Mouse (Mus musculus) heart, embryonic 14.5 days (tissue): Measurements from ENCODE around the gene Rxra. TPM values are rescaled to one million over a fixed set of nuclear protein-coding genes. Genes with fewer than 3 reads are reported as not detected.

Source experiments
- ATAC-seq: fragments of 200-750 bp; cut with Nextera tagmentation; 2 replicates; pipeline ENCODE4 v1.8.0; 2017; ENCODE audit warnings: low read depth, moderate TSS enrichment; ENCODE audit not compliant: insufficient number of reproducible peaks, insufficient read depth, low FRiP score
- H3K27ac ChIP-seq, 2 experiments: fragments of 200-500 bp in 1 of 2; fragments of 300-500 bp in 1 of 2; sonication (generic) in 1 of 2; replicated peaks in 1 of 2; 2 replicates each; pipeline ENCODE4 v1.5.1; 2012 to 2014; ENCODE audit warnings: low read depth in 2 of 2, low read length in 2 of 2, control low read depth in 1 of 2, mild to moderate bottlenecking in 1 of 2, mixed read lengths in 1 of 2; ENCODE audit not compliant: control insufficient read depth in 1 of 2, insufficient read depth in 1 of 2
- H3K27me3 ChIP-seq: fragments of 300-500 bp; sonication (generic); 2 replicates; pipeline ENCODE4 v1.6.1; 2014; ENCODE audit warnings: mild to moderate bottlenecking, low read length, control low read depth; ENCODE audit not compliant: control insufficient read depth, insufficient read depth
- H3K36me3 ChIP-seq: fragments of 300-500 bp; sonication (generic); 2 replicates; pipeline ENCODE4 v1.6.1; 2014; ENCODE audit warnings: mild to moderate bottlenecking, control low read depth, low read length, mixed read lengths; ENCODE audit not compliant: control insufficient read depth, insufficient read depth
- H3K4me1 ChIP-seq, 2 experiments: fragments of 200-500 bp in 1 of 2; fragments of 300-500 bp in 1 of 2; sonication (generic) in 1 of 2; 2 replicates each; pipeline ENCODE4 v1.6.1; 2012 to 2014; ENCODE audit warnings: low read length in 2 of 2, control low read depth in 1 of 2, mixed read lengths in 1 of 2; ENCODE audit not compliant: control insufficient read depth in 2 of 2, insufficient read depth in 2 of 2
- H3K4me2 ChIP-seq: fragments of 300-500 bp; sonication (generic); 2 replicates; pipeline ENCODE4 v1.6.1; 2014; ENCODE audit warnings: mild to moderate bottlenecking, low read length
- H3K4me3 ChIP-seq, 2 experiments: fragments of 200-500 bp in 1 of 2; fragments of 300-500 bp in 1 of 2; sonication (generic) in 1 of 2; 2 replicates each; pipeline ENCODE4 v1.5.1; 2012 to 2014; ENCODE audit warnings: low read length in 2 of 2, mild to moderate bottlenecking in 2 of 2, control low read depth in 1 of 2, low read depth in 1 of 2, moderate library complexity in 1 of 2; ENCODE audit not compliant: control insufficient read depth in 1 of 2, insufficient read depth in 1 of 2
- H3K9ac ChIP-seq: fragments of 300-500 bp; sonication (generic); 2 replicates; pipeline ENCODE4 v1.6.1; 2014; ENCODE audit warnings: mild to moderate bottlenecking, low read length
- H3K9me3 ChIP-seq: fragments of 300-500 bp; sonication (generic); 2 replicates; pipeline ENCODE4 v1.6.1; 2016; ENCODE audit warnings: low read length, control low read depth; ENCODE audit not compliant: control insufficient read depth
- WGBS: fragments of 180-500 bp; shearing (Covaris S2); extraction: QIAGEN DNeasy Blood & Tissue Kit; methylation state at CpG from one replicate; pipeline ENCODE4 v1.1.7; 2014; 5-methylcytosine and 5-hydroxymethylcytosine counted together
- polyA plus RNA-seq: library from polyadenylated mRNA; unstranded; fragments of >200 nt; fragmentation: Nextera tagmentation; extraction: Ambion mirVana; gene quantifications from 2 replicates; pipeline ENCODE4 v1.2.1, GENCODE M21; 2014

The Rxra gene
- polyA plus RNA-seq, 1 experiment from 2014 or later: 5.2 TPM

DNA sequence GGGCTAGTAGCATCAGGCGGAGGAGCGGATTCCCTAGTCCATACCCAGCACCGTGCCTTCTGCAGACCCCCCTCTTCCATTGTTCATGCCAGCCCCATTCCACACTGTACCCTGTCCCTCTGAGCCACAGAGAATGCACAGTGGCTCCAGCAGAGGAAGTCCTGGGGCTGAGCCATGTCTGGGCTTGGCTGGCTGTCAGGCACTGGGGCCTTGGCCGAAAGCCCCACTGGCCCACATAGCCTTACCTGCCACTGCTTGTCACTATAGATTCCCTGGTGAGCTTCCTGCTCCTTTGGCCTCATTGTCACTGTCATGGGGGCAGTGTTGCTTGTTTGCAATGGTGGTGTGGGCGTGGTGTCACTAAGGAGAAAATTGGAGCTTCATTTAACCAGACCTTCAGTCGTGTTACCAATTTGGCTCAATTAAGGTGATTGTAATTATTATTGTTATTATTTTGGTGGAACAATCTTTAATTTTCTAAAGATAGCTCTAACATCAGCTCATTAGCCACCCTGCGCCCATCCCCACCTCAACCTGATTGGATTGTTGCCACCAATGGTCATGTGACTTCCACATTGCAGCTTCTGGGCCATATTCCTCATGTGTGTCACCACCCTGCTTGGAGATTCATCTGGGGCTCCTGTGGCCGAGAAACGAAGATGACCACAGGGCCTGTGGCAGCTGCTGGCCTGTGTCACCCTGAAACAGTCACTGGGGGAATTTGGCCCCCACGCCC, 85.2 kb downstream of the Rxra start:
- no peak overlapping the region for H3K4me2 ChIP-seq
- peaks cover 35% of the 10 kb centered on the region for H3K36me3 ChIP-seq
- H3K4me3 ChIP-seq: no peak overlapping the region
- no peak overlapping the region for H3K9ac ChIP-seq
- no peaks in the 10 kb centered on the region for H3K27me3 ChIP-seq
- no peak overlapping the region for H3K27ac ChIP-seq
- WGBS: 89% methylated on average over 10 of the region's 10 CpGs
- ATAC-seq: no peak
- peaks cover 18 to 24% of the 10 kb centered on the region in 2 experiments for H3K4me1 ChIP-seq
- H3K9me3 ChIP-seq: no peaks in the 10 kb centered on the region

DNA sequence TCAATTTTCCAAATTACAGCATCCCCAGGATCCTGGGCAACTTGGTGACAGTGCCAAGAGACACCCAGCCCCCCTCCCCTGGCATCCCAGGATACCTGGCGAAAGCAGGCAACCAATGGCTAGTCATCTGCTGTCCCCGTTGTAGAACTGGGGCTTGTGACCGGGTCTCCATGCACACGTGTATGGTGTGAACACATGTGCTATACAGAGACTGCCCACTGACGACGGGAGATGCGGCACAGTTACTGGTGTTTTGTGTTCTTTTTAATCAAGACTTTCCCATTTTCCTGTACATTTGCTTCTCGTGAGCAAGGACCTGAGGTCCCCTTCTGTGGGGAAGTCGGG, 85.7 kb downstream of the Rxra start:
- peaks cover 18 to 24% of the 10 kb centered on the region in 2 experiments for H3K4me1 ChIP-seq
- H3K36me3 ChIP-seq: peaks cover 32% of the 10 kb centered on the region
- H3K27me3 ChIP-seq: no peaks in the 10 kb centered on the region
- no peak for ATAC-seq
- no peak overlapping the region for H3K4me3 ChIP-seq
- no peak overlapping the region for H3K27ac ChIP-seq
- no peak overlapping the region for H3K4me2 ChIP-seq
- H3K9me3 ChIP-seq: no peaks in the 10 kb centered on the region
- WGBS: 84% methylated on average over 9 of the region's 9 CpGs
- H3K9ac ChIP-seq: no peak overlapping the region

DNA sequence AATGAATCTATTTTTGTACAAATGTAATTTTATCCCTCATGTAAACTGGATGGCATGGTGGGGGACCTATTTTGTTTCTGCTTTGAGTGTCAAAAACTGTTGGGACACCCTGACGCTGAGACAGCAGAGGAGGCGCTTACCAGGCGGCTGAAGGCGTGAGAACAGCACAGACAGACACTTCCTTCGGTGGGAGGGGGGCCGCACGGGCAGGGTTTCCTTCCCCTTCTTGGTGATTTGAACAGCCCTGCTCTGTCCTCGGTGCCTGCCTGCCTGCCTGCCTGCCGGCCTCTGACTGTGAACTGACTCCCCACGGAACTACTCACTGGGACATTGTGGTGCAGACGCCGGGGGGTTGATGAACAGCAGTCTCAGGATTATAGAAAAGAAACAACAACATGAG, 86.3 kb downstream of the Rxra start:
- Histone ChIP-seq H3K27ac (no peak overlapping the region), H3K36me3 (peaks cover 32% of the 10 kb centered on the region), H3K4me1 (peaks cover 18 to 24% of the 10 kb centered on the region in 2 experiments), H3K4me2 (no peak overlapping the region), H3K27me3 (no peaks in the 10 kb centered on the region), H3K4me3 (no peak overlapping the region), H3K9me3 (no peaks in the 10 kb centered on the region), H3K9ac (no peak overlapping the region)
- 47% methylated on average over 12 of the region's 12 CpGs for WGBS
- ATAC-seq: no peak

DNA sequence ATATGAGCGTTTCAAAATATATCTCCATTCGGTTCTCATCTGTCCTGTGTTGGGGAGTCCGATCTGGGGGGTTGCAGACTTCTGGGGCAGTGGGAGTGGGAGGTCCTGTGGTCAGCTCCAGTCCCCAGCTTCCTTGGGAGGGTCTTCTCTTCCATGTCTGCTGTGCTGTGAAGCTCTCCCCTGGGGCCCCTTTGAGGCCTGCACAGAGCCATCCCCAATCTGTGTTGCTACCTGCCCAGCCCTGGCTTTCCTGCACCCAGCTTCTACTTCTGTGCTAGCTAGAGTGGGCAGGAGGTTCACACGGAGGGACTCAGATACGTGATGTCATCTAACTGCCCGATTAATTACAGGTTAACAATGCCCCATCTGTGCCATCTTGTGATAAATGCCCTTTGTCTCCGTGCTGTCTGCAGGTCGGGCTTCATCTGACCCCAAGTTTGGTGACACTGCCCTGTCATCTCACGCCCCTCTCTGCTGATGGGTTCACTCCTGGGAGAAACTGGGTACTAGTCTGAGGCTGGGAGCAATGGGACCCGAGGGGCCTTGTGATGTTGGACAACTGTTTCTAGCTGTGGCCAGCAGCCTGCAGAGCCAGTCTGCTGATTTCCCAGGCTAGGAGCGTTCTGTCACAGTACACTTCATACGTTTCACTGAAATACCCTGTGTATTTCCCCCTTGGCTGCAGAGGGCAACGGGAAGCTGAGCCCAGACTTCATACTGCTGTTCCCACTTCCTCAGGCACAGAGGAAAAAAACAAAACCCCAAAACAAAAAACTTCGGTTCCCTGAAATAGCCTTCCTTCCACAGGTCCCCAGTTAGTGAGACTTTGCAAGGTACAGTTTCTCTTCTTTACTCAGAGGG, 86.9 kb downstream of the Rxra start:
- no peak overlapping the region for H3K27ac ChIP-seq
- H3K27me3 ChIP-seq: no peaks in the 10 kb centered on the region
- peaks cover 14 to 18% of the 10 kb centered on the region in 2 experiments for H3K4me1 ChIP-seq
- H3K36me3 ChIP-seq: peaks cover 32% of the 10 kb centered on the region
- no peaks in the 10 kb centered on the region for H3K9me3 ChIP-seq
- H3K9ac ChIP-seq: no peak overlapping the region
- ATAC-seq: no peak
- H3K4me3 ChIP-seq: no peak overlapping the region
- no peak overlapping the region for H3K4me2 ChIP-seq
- WGBS: 72% methylated on average over 14 of the region's 14 CpGs

DNA sequence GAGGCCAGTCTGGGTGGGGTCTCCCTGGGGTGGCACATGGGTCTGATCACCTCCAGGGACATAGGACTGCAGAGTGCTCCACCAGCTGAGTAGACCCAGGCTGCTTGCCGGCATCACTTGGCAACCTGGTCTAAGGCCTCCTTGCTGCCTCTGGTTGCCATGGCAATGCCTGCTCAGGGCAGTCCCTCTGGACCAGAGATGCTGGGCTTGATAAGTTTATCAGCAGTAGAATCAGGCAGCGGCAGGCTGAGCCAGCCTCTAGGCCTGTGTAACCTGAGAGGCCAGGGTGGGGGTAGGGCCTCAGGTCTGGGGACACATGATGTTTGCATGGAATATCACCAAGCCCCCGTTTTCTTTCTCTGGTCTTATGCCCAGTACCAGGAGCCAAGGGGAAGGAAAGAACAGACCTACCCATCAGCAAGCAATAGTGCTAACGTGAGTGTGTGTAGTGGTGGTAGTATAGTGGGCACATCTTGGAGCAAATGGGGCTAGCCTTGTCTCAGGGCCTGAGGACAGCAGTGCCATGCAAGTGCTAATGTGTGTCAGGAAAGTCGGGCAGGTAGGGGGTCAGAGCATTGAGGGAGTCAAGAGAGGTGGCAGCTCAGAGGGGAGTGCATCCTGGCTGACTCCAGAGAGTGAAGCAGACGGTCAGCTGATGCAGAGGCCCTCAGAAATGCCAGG, 88.2 kb downstream of the Rxra start:
- H3K9me3 ChIP-seq: no peaks in the 10 kb centered on the region
- H3K27ac ChIP-seq: no peak overlapping the region
- no peak overlapping the region for H3K4me2 ChIP-seq
- H3K36me3 ChIP-seq: peaks cover 29% of the 10 kb centered on the region
- no peaks in the 10 kb centered on the region for H3K27me3 ChIP-seq
- no peak overlapping the region for H3K4me3 ChIP-seq
- peak; percentile 19 for ATAC-seq
- peaks cover 4 to 6% of the 10 kb centered on the region in 2 experiments for H3K4me1 ChIP-seq
- 24% methylated on average over 6 of the region's 6 CpGs for WGBS
- no peak overlapping the region for H3K9ac ChIP-seq

DNA sequence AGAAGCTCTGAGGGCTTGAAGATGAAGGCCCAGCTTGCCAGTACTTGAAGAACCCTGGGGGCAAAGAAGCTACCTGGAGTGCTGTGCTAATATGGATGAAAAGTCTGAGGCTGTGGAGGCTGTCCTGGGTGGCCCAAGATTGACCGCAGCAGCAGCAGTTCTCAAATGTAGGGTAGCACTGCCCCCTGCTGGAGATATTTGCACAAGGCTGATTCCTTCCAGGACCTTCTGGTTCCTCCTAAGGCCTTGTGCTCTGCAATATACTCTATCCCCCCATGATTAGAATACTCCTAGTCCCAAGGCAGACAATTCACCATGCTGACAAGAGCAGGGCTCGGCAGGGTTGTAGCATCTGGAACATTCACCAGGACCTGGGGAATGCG, 88.7 kb downstream of the Rxra start:
- Histone ChIP-seq H3K4me3 (no peak overlapping the region), H3K9me3 (no peaks in the 10 kb centered on the region), H3K27ac (no peak overlapping the region), H3K9ac (no peak overlapping the region), H3K27me3 (no peaks in the 10 kb centered on the region), H3K4me2 (no peak overlapping the region), H3K36me3 (peaks cover 23% of the 10 kb centered on the region), H3K4me1 (peaks cover 2 to 3% of the 10 kb centered on the region in 2 experiments; a peak in 2 of 4 replicates)
- 23% methylated on average over 3 of the region's 3 CpGs for WGBS
- peak; percentile 55 for ATAC-seq

DNA sequence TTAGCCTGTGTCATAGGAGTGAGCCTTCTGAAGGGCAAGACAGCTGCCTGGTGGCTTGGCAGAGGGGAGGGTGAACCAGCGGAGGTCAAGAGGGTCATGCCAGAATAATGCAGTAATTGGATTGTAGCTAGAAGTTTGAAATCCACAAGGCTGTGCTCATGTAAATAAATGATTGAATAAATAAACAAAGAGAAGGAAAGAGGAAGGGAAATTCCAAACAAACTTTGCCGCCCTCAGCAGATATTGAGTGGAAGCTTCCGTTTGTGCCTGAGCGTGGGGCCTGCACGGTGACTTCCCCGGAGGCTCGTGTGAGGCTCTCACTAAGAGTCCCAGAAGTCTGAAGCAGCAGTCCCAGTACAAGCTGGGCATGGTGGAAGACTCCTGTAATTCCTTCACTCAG, 91.5 kb downstream of the Rxra start:
- no peak overlapping the region for H3K4me3 ChIP-seq
- H3K36me3 ChIP-seq: no peaks in the 10 kb centered on the region
- no peak overlapping the region for H3K4me2 ChIP-seq
- no peak for ATAC-seq
- peaks cover 7 to 10% of the 10 kb centered on the region in 2 experiments; a peak in 3 of 4 replicates for H3K4me1 ChIP-seq
- no peak overlapping the region for H3K27ac ChIP-seq
- no peaks in the 10 kb centered on the region for H3K9me3 ChIP-seq
- H3K9ac ChIP-seq: no peak overlapping the region
- no peaks in the 10 kb centered on the region for H3K27me3 ChIP-seq
- 41% methylated on average over 7 of the region's 7 CpGs for WGBS
